Mouse (Mus musculus) left cerebral cortex, adult 2 months (tissue): ENCODE data around the gene Tbca. TPM values are rescaled to one million over a fixed set of nuclear protein-coding genes. Genes with fewer than 3 reads are reported as not detected.
A peak's percentile ranks its signal among the peaks of the same experiment; 100 is the strongest.

Source experiments
- DNase-seq, 2 experiments: peaks; one replicate each; pipeline ENCODE4 v3.0.0; 2021 to 2022; ENCODE audit warnings: low spot score in 2 of 2, mixed read lengths in 1 of 2; ENCODE audit errors: extremely low spot score in 1 of 2
- H3K27ac ChIP-seq: fragments of 200-600 bp; 2 replicates; pipeline ENCODE4 v1.8.1; 2022
- H3K4me3 ChIP-seq: fragments of 200-600 bp; 2 replicates; pipeline ENCODE4 v1.8.1; 2022
- CTCF ChIP-seq: fragments of 200-600 bp; IDR thresholded peaks from 2 replicates; pipeline ENCODE4 v1.8.1; 2022; ENCODE audit warnings: antibody characterized with exemption, mild to moderate bottlenecking, moderate library complexity
- intact Hi-C: fragments of 180-260 bp; cut with DNase I; formaldehyde crosslinking; loops from one replicate; pipeline ENCODE4 v1.15.1; 2025
- total RNA-seq, 2 experiments: library from RNA; stranded (reverse); gene quantifications; 2 replicates each; pipeline ENCODE4 v1.2.3; 2021

Gene Tbca
- total RNA-seq, 2 experiments from 2014 or later = 117 to 121 TPM

DNA sequence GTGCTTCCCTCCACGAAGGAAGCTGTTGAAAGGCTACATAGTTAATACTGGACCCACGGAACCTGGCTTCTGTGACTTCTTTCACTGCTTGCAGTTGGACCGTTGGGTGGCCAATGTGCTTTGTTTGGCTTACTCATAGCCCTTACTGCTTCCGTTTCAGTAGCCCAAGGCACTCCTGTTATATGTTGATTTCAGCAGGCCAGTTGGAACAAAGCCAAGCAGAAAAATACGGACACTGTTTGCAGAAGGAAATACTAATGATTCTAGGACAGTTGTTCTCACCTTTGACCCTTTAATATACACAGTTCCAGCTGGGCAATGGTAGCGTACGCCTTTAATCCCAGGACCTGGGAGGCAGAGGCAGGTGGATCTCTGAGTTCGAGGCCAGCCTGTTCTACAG is 70.5 kb downstream of the Tbca start:
- no peak for DNase-seq
- no peak overlapping the region for H3K4me3 ChIP-seq
- intact Hi-C loops = no loop called here
- H3K27ac ChIP-seq = no peak overlapping the region
- TF ChIP-seq CTCF = no peak

DNA sequence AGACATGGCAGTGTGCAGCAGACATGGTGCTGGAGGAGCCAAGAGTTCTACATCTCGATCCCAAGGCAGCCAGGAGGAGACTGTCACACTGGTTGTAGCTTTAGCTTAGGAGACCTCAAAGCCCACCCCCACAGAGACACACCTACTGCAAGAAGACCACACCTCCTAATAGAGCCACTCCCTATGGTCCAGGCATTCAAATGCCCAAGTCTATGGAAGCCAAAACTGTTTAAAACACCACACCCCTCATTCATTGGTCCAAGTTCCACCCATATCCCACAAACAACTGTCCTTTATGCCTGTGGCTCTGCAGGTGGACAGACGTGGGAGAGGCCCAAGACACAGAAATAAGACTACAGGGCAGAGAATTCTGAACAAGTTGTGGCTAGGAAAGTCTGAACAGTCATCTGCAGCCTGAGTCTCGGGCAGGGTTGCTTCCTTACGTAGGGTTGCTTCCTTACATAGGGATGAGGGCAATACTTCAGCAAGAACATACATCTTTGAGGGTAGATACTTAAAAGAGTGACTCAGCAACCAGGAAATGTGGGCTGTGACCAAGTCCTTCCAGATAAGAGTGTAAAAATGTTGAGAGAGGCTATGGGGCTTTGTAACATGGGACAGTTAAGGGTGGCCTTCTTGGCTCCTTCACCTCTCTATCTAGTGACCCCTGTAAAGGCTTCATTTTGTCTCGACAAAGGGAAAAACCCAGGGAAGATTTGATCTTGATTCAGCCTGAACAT is 74.0 kb downstream of the Tbca start:
- intact Hi-C loops = no loop called here
- no peak for TF ChIP-seq CTCF
- no peak overlapping the region for H3K4me3 ChIP-seq

DNA sequence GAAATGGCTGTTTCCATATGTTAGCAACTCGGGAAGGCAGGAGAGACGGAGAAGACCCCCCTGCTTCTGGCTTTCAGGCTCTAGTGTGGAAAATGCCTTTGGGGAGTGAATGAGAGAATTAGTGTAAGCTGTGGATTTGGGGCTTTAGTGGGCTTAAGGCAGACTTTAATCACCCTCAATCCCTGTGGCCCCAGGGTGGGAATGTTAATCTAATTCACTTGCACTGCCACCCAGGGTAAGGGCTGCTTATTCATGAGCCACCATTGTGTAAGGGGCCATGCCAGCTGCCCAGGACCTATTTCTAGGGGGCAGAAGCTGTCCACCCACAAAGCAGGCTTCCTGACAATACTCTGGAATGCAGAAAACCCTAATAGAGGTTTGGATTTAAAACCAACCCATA is 78.2 kb downstream of the Tbca start:
- no peak for TF ChIP-seq CTCF
- DNase-seq = no peak
- intact Hi-C loops = loop anchor here (5.0 kb wide), 2 partner anchors 270 to 305 kb away; no protein-coding TSS in a partner anchor
- no peak overlapping the region for H3K4me3 ChIP-seq
- H3K27ac ChIP-seq = no peak overlapping the region

More for the DNA sequence above, 74.0 kb downstream of the Tbca start:
- no peak for DNase-seq
- H3K27ac ChIP-seq = no peak overlapping the region

GRCm38 (mm10) chr13:94867772-94868171 is 79.1 kb downstream of the Tbca start:
- no peak overlapping the region for H3K27ac ChIP-seq
- intact Hi-C loops = loop anchor here (5.0 kb wide), 2 partner anchors 270 to 305 kb away; no protein-coding TSS in a partner anchor
- no peak for DNase-seq
- no peak for TF ChIP-seq CTCF
- H3K4me3 ChIP-seq = no peak overlapping the region

DNA sequence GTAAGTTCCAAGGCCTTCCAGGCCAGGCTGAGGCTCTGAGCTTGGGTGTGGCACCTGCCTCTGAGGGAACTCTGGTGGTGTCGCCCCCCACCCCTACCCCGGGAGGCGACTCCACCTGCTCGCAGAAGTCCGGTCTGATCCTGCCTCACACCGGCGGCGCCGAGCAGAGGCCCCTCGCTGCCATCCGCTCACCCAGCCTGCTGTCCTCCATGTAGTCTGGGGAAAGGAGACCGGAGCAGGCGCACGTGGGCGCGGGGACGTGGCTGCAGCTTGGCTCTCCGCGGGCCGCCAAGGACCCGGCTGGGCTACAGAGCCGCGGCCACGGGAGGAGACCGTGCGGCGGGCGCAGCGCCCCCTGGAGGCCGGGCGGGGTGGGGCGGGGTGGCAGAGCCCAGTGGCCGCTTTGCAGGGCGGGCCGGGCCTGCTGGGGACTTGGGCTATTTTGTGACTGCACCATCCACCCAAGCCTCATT is 79.8 kb downstream of the Tbca start:
- Histone ChIP-seq H3K4me3 (peak overlapping the region; percentile 22), H3K27ac (no peak overlapping the region)
- no peak for DNase-seq
- peak; percentile 73 for TF ChIP-seq CTCF
- intact Hi-C loops = loop anchor here (5.0 kb wide), 2 partner anchors 271 to 306 kb away; no protein-coding TSS in a partner anchor

GRCm38 (mm10) chr13:94869541-94869940 is 80.8 kb downstream of the Tbca start:
- intact Hi-C loops = loop anchor here (5.0 kb wide), 2 partner anchors 272 to 307 kb away; no protein-coding TSS in a partner anchor
- DNase-seq = no peak
- TF ChIP-seq CTCF = no peak

DNA sequence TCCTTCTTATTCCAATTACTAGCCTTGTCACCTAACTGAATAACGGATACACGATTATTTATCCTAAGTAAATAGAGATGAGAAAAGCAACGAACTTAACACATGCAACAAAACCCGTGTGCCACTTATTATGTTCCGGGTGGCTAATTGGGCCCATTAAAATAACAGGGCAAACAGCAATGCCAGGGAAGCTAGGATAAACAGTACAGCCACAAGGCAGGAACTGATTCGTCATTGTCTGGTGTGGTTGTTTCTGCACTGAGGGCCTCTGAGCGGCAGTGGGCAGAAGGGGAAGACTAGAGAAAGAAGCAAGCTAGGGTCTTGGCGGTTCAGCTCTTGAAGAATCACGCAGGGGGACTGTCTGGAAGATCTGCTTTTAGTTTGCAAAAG is 81.4 kb downstream of the Tbca start:
- Histone ChIP-seq H3K4me3 (no peak overlapping the region), H3K27ac (no peak overlapping the region)
- intact Hi-C loops = loop anchor here (5.0 kb wide), 1 partner anchor 163 kb away; no protein-coding TSS in a partner anchor
- no peak for DNase-seq
- TF ChIP-seq CTCF = no peak

More at GRCm38 (mm10) chr13:94869541-94869940, 80.8 kb downstream of the Tbca start:
- H3K4me3 ChIP-seq = no peak overlapping the region
- H3K27ac ChIP-seq = no peak overlapping the region

GRCm38 (mm10) chr13:94870461-94871186 is 81.9 kb downstream of the Tbca start:
- no peak for TF ChIP-seq CTCF
- H3K4me3 ChIP-seq = no peak overlapping the region
- no peak for DNase-seq
- H3K27ac ChIP-seq = no peak overlapping the region
- intact Hi-C loops = loop anchor here (5.0 kb wide), 1 partner anchor 163 kb away; no protein-coding TSS in a partner anchor

DNA sequence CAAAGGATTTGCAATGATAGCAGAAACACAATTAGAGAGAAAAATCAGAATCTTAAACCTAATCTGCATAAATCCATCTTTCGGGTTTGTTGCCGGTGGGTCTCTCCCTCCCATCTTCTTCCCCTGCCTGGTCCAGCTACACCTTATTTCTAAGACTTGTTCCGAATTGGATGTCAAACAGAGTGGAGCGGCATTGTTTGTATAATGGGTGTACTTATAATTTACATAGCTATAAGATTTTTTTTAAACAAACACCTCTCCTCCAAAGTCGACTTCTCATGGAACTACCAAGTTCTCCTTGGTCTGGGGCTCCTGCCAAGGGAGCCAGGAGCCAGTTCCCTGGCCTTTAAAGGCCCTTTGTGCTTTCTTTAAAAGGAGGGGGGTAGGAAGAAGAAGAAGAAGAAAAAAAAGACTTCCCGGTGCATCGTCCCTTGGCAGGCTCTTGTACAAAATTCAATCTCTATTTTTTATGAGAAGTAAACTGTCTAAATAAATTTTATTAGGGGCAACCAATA is 83.2 kb downstream of the Tbca start:
- H3K4me3 ChIP-seq = no peak overlapping the region
- H3K27ac ChIP-seq = no peak overlapping the region
- no peak for DNase-seq
- TF ChIP-seq CTCF = no peak
- intact Hi-C loops = loop anchor here (5.0 kb wide), 1 partner anchor 165 kb away; no protein-coding TSS in a partner anchor

- H3K4me3 ChIP-seq = no peak overlapping the region
- TF ChIP-seq CTCF = no peak
- intact Hi-C loops = loop anchor here (5.0 kb wide), 1 partner anchor 165 kb away; no protein-coding TSS in a partner anchor
- no peak for DNase-seq
- H3K27ac ChIP-seq = no peak overlapping the region
Measured at GRCm38 (mm10) chr13:94872439-94872838, 83.7 kb downstream of the Tbca start.

GRCm38 (mm10) chr13:94873111-94874038 is 84.7 kb downstream of the Tbca start:
- Histone ChIP-seq H3K4me3 (no peak overlapping the region), H3K27ac (no peak overlapping the region)
- intact Hi-C loops = loop anchor here (5.0 kb wide), 1 partner anchor 166 kb away; no protein-coding TSS in a partner anchor
- no peak for TF ChIP-seq CTCF
- no peak for DNase-seq
